Mouse (Mus musculus) heart, postnatal 0 days (tissue): ENCODE data around the gene Bmp15.

Source experiments
- CTCF ChIP-seq: IDR thresholded peaks from 2 replicates; pipeline ENCODE4 v1.5.1; 2016; ENCODE audit warnings: antibody characterized with exemption, control low read depth, low read depth
- EP300 ChIP-seq: IDR thresholded peaks from 2 replicates; pipeline ENCODE4 v1.6.1; 2016; ENCODE audit warnings: antibody characterized with exemption, low read depth

GRCm38 (mm10) chrX:6368822-6369221 is 48.3 kb upstream of the Bmp15 start:
- TF ChIP-seq CTCF (no peak), EP300 (no peak)
